Mouse (Mus musculus): ENCODE measurements at regions not wholly inside any gene's neighbourhood (a gene's known extent, or its start where the extent isn't known, plus 50 kb on each side); places are given as distances from the start of the nearest gene placed in this dataset.

GRCm38 (mm10) chr9:11671939-11672338 lies 767.4 kb upstream of the Cntn5 start:
- no peak for DNase-seq (ENCODE audit: extremely low read depth, low read depth, low spot score)
- H3K9ac ChIP-seq (ENCODE audit: low read depth, low read length): no peak overlapping the region
- H3K4me1 ChIP-seq (ENCODE audit: control insufficient read depth, insufficient read depth, low read length): peaks cover 2% of the 10 kb centered on the region; the same call in 1 of the 2 replicates
- H3K27me3 ChIP-seq (ENCODE audit: control insufficient read depth, insufficient read depth, low read length): no peaks in the 10 kb centered on the region
- 66% methylated on average over 3 of the region's 3 CpGs for WGBS
- H3K27ac ChIP-seq (replicated peaks; ENCODE audit: insufficient read depth, low read depth, low read length): no peak overlapping the region
- H3K4me3 ChIP-seq (ENCODE audit: insufficient read depth, low read depth, low read length): no peak overlapping the region
- no peaks in the 10 kb centered on the region for H3K36me3 ChIP-seq (ENCODE audit: control insufficient read depth, insufficient read depth, low read length)
- TF ChIP-seq POLR2A (IDR thresholded peaks at IDR 0.05; ENCODE audit: extremely low read depth, insufficient read depth, low read length): no peak
- no peak for TF ChIP-seq CTCF (IDR thresholded peaks at IDR 0.05; ENCODE audit: low read depth, low read length)
- H3K79me2 ChIP-seq (ENCODE audit: control insufficient read depth, insufficient read depth, low read length): no peaks in the 10 kb centered on the region

- 23% methylated on average over 1 of the region's 1 CpGs for WGBS
Measured at GRCm38 (mm10) chr9:11671243-11671642, 766.7 kb upstream of the Cntn5 start.

GRCm38 (mm10) chr9:11629461-11629860 lies 724.9 kb upstream of the Cntn5 start:
- no peak overlapping the region for H3K9ac ChIP-seq (ENCODE audit: low read depth, low read length)
- DNase-seq (ENCODE audit: extremely low read depth, low read depth, low spot score): no peak
- no peak overlapping the region for H3K4me3 ChIP-seq (ENCODE audit: insufficient read depth, low read depth, low read length)
- no peaks in the 10 kb centered on the region for H3K79me2 ChIP-seq (ENCODE audit: control insufficient read depth, insufficient read depth, low read length)
- no peak overlapping the region for H3K27ac ChIP-seq (replicated peaks; ENCODE audit: insufficient read depth, low read depth, low read length)
- H3K27me3 ChIP-seq (ENCODE audit: control insufficient read depth, insufficient read depth, low read length): no peaks in the 10 kb centered on the region
- WGBS: 46% methylated on average over 2 of the region's 2 CpGs
- no peak for TF ChIP-seq POLR2A (IDR thresholded peaks at IDR 0.05; ENCODE audit: extremely low read depth, insufficient read depth, low read length)
- TF ChIP-seq CTCF (IDR thresholded peaks at IDR 0.05; ENCODE audit: low read depth, low read length): no peak
- no peaks in the 10 kb centered on the region for H3K4me1 ChIP-seq (ENCODE audit: control insufficient read depth, insufficient read depth, low read length)
- H3K36me3 ChIP-seq (ENCODE audit: control insufficient read depth, insufficient read depth, low read length): no peaks in the 10 kb centered on the region

More at GRCm38 (mm10) chr9:11671243-11671642, 766.7 kb upstream of the Cntn5 start:
- no peak for DNase-seq (ENCODE audit: extremely low read depth, low read depth, low spot score)
- no peak overlapping the region for H3K27ac ChIP-seq (replicated peaks; ENCODE audit: insufficient read depth, low read depth, low read length)
- no peaks in the 10 kb centered on the region for H3K36me3 ChIP-seq (ENCODE audit: control insufficient read depth, insufficient read depth, low read length)
- no peaks in the 10 kb centered on the region for H3K27me3 ChIP-seq (ENCODE audit: control insufficient read depth, insufficient read depth, low read length)
- no peak for TF ChIP-seq POLR2A (IDR thresholded peaks at IDR 0.05; ENCODE audit: extremely low read depth, insufficient read depth, low read length)
- no peak for TF ChIP-seq CTCF (IDR thresholded peaks at IDR 0.05; ENCODE audit: low read depth, low read length)
- no peak overlapping the region for H3K9ac ChIP-seq (ENCODE audit: low read depth, low read length)
- H3K4me1 ChIP-seq (ENCODE audit: control insufficient read depth, insufficient read depth, low read length): no peaks in the 10 kb centered on the region
- H3K4me3 ChIP-seq (ENCODE audit: insufficient read depth, low read depth, low read length): no peak overlapping the region
- no peaks in the 10 kb centered on the region for H3K79me2 ChIP-seq (ENCODE audit: control insufficient read depth, insufficient read depth, low read length)

GRCm38 (mm10) chr9:11604381-11604780 lies 699.8 kb upstream of the Cntn5 start:
- no peaks in the 10 kb centered on the region for H3K4me1 ChIP-seq (ENCODE audit: control insufficient read depth, insufficient read depth, low read length)
- TF ChIP-seq POLR2A (IDR thresholded peaks at IDR 0.05; ENCODE audit: extremely low read depth, insufficient read depth, low read length) (no peak), CTCF (IDR thresholded peaks at IDR 0.05; ENCODE audit: low read depth, low read length) (no peak)
- H3K27ac ChIP-seq (replicated peaks; ENCODE audit: insufficient read depth, low read depth, low read length): no peak overlapping the region
- no peak for DNase-seq (ENCODE audit: extremely low read depth, low read depth, low spot score)
- H3K9ac ChIP-seq (ENCODE audit: low read depth, low read length): no peak overlapping the region
- WGBS: 87% methylated on average over 2 of the region's 2 CpGs
- no peaks in the 10 kb centered on the region for H3K79me2 ChIP-seq (ENCODE audit: control insufficient read depth, insufficient read depth, low read length)
- no peaks in the 10 kb centered on the region for H3K27me3 ChIP-seq (ENCODE audit: control insufficient read depth, insufficient read depth, low read length)
- no peak overlapping the region for H3K4me3 ChIP-seq (ENCODE audit: insufficient read depth, low read depth, low read length)
- H3K36me3 ChIP-seq (ENCODE audit: control insufficient read depth, insufficient read depth, low read length): no peaks in the 10 kb centered on the region

GRCm38 (mm10) chr9:11603884-11604283 lies 699.3 kb upstream of the Cntn5 start:
- no peaks in the 10 kb centered on the region for H3K36me3 ChIP-seq (ENCODE audit: control insufficient read depth, insufficient read depth, low read length)
- H3K4me1 ChIP-seq (ENCODE audit: control insufficient read depth, insufficient read depth, low read length): no peaks in the 10 kb centered on the region
- no peaks in the 10 kb centered on the region for H3K27me3 ChIP-seq (ENCODE audit: control insufficient read depth, insufficient read depth, low read length)
- no peak for DNase-seq (ENCODE audit: extremely low read depth, low read depth, low spot score)
- H3K79me2 ChIP-seq (ENCODE audit: control insufficient read depth, insufficient read depth, low read length): no peaks in the 10 kb centered on the region
- no peak for TF ChIP-seq POLR2A (IDR thresholded peaks at IDR 0.05; ENCODE audit: extremely low read depth, insufficient read depth, low read length)
- WGBS: 59% methylated on average over 3 of the region's 3 CpGs
- no peak overlapping the region for H3K9ac ChIP-seq (ENCODE audit: low read depth, low read length)
- H3K4me3 ChIP-seq (ENCODE audit: insufficient read depth, low read depth, low read length): no peak overlapping the region
- H3K27ac ChIP-seq (replicated peaks; ENCODE audit: insufficient read depth, low read depth, low read length): no peak overlapping the region

- no peak for DNase-seq (ENCODE audit: extremely low read depth, low read depth, low spot score)
Measured at GRCm38 (mm10) chr9:11602857-11603256, 698.3 kb upstream of the Cntn5 start.

More at GRCm38 (mm10) chr9:11602857-11603256, 698.3 kb upstream of the Cntn5 start:
- no peak for TF ChIP-seq POLR2A (IDR thresholded peaks at IDR 0.05; ENCODE audit: extremely low read depth, insufficient read depth, low read length)
- TF ChIP-seq CTCF (IDR thresholded peaks at IDR 0.05; ENCODE audit: low read depth, low read length): no peak
- Histone ChIP-seq H3K36me3 (ENCODE audit: control insufficient read depth, insufficient read depth, low read length) (no peaks in the 10 kb centered on the region), H3K4me1 (ENCODE audit: control insufficient read depth, insufficient read depth, low read length) (no peaks in the 10 kb centered on the region), H3K27ac (replicated peaks; ENCODE audit: insufficient read depth, low read depth, low read length) (no peak overlapping the region), H3K4me3 (ENCODE audit: insufficient read depth, low read depth, low read length) (no peak overlapping the region), H3K9ac (ENCODE audit: low read depth, low read length) (no peak overlapping the region), H3K79me2 (ENCODE audit: control insufficient read depth, insufficient read depth, low read length) (no peaks in the 10 kb centered on the region), H3K27me3 (ENCODE audit: control insufficient read depth, insufficient read depth, low read length) (no peaks in the 10 kb centered on the region)
- 76% methylated on average over 2 of the region's 2 CpGs for WGBS
